Mouse (Mus musculus): Measurements from ENCODE around the gene Creb5.

DNA sequence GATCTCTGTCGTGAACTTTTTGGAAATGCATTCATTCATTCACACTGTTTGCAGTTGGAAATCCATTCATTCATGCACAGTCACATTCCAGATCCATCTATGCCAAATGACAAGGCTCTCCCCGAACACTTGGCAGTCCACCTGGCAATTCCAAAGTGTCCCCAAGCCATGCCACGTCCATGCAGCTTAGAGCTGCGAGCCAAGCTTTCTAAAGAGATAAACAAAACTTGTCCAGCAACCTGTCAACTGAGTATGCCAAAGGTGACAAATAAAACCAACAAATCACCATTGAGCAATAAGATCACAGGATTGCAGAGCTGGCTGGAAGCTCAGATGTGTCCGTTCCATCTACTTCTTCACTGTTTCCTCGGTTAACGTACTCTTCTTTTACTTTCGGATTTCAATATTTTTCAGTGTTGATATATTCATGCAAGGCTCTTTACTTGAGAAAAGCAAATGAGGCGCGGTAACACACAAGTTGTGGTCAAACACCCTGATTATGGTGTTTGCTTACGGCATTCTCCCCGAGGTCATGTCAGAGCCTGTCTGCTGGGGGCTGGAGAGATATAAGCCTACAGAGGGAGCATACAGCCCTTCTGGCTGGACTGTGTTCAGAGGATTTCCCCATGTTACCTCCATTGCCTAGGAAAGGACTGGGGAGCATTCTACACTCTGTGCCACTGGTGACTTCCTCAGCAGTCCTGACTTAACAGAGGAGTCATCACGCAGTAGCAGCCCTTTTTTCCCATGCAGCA, 236.8 kb downstream of the Creb5 start:
- TF ChIP-seq POLR2A (IDR thresholded peaks at IDR 0.05; ENCODE audit: extremely low read depth, insufficient read depth, low read length) = no peak
- TF ChIP-seq CTCF (IDR thresholded peaks at IDR 0.05; ENCODE audit: extremely low read depth, insufficient read depth, low read length) = no peak

Data from cortical plate, adult 2 months (tissue).